Mouse (Mus musculus): Measurements from ENCODE around the gene Cabin1. TPM values are rescaled to one million over a fixed set of nuclear protein-coding genes. Genes with fewer than 3 reads are reported as not detected.

The Cabin1 gene
- polyA plus RNA-seq, 1 experiment, result 82.3 TPM

DNA sequence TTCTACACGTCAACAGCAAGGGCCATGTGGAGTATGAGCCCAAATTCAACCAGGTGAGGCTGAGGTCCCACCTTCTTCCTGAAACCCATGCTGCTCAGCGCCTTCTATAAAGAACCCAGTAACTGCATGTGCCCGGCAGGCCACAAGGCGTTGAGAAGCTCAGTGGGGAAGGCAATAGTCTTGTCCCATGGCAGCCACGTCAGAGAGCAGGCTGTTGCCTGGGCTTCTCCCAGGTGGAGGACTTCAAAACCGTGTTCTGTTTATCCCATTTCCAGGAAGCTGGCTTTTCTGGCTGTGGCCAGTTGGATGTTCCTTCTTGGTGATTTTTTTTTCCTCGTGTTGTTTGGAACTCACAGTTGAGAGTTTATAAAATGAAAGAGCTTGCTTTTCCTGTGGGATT is 153.7 kb downstream of the Cabin1 start:
- H3K27me3 ChIP-seq (ENCODE audit: control insufficient read depth, insufficient read depth, low read length), result no peaks in the 10 kb centered on the region
- no peak overlapping the region for H3K4me3 ChIP-seq (ENCODE audit: control insufficient read depth, insufficient read depth, low read length)
- no peaks in the 10 kb centered on the region for H3K36me3 ChIP-seq (ENCODE audit: control insufficient read depth, insufficient read depth, low read length)
- no peak for TF ChIP-seq CTCF (IDR thresholded peaks at IDR 0.05; ENCODE audit: borderline replicate concordance, control insufficient read depth, extremely low read depth, insufficient read depth, low read length, poor library complexity)
- TF ChIP-seq POLR2A (IDR thresholded peaks at IDR 0.05; ENCODE audit: control insufficient read depth, extremely low read depth, insufficient read depth, low read length, poor library complexity), result no peak
- H3K4me1 ChIP-seq (replicated peaks; ENCODE audit: control insufficient read depth, insufficient read depth, low read length), result no peaks in the 10 kb centered on the region; the same call in 1 of the 2 replicates
- WGBS, result 85% methylated on average over 7 of the region's 7 CpGs
- no peak overlapping the region for H3K27ac ChIP-seq (ENCODE audit: control insufficient read depth, insufficient read depth, low read length)
- DNase-seq, result no peak

DNA sequence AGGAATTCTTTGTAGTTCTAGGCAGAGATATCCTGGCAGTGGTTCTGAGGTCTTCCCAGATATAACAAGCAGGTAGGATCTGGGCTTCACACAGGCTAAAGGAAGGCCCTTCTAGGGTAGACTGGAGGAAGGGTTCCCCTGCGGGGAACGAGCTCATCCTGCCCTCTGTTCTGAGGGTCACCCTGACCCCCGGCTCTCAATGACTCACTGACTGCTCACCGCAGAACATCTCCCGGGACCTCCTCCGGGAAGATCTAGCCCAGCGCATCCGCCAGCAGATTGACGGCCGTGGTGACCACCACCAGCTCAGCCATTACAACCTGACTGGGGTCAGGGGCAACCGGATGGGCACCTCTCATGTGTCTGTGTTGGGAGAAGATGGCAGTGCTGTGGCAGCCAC is 155.2 kb downstream of the Cabin1 start:
- no peak for DNase-seq
- no peak for TF ChIP-seq POLR2A (IDR thresholded peaks at IDR 0.05; ENCODE audit: control insufficient read depth, extremely low read depth, insufficient read depth, low read length, poor library complexity)
- no peak for TF ChIP-seq CTCF (IDR thresholded peaks at IDR 0.05; ENCODE audit: borderline replicate concordance, control insufficient read depth, extremely low read depth, insufficient read depth, low read length, poor library complexity)
- Histone ChIP-seq H3K27me3 (ENCODE audit: control insufficient read depth, insufficient read depth, low read length) (no peaks in the 10 kb centered on the region), H3K4me1 (replicated peaks; ENCODE audit: control insufficient read depth, insufficient read depth, low read length) (peaks cover 5% of the 10 kb centered on the region; the same call in 1 of the 2 replicates), H3K4me3 (ENCODE audit: control insufficient read depth, insufficient read depth, low read length) (no peak overlapping the region), H3K27ac (ENCODE audit: control insufficient read depth, insufficient read depth, low read length) (no peak overlapping the region), H3K36me3 (ENCODE audit: control insufficient read depth, insufficient read depth, low read length) (no peaks in the 10 kb centered on the region)
- WGBS, result 95% methylated on average over 11 of the region's 11 CpGs

DNA sequence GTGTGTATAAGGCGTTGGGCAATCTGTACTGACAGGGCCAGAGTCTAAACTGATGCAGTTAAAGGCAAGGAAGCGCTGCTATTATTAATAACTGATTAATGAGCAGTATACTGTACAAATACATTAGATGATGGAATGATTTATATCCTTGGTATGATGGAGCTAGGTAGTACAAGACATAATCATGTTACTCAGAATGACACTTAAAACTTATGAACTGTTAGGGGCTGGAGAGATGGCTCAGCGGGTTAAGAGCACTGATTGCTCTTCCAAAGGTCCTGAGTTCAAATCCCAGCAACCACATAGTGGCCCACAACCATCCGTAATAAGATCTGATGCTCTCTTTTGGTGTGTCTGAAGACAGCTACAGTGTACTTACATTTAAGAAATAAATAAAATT is 156.9 kb downstream of the Cabin1 start:
- Histone ChIP-seq H3K4me1 (replicated peaks; ENCODE audit: control insufficient read depth, insufficient read depth, low read length) (peaks cover 5% of the 10 kb centered on the region; the same call in 1 of the 2 replicates), H3K27me3 (ENCODE audit: control insufficient read depth, insufficient read depth, low read length) (no peaks in the 10 kb centered on the region), H3K4me3 (ENCODE audit: control insufficient read depth, insufficient read depth, low read length) (no peak overlapping the region), H3K36me3 (ENCODE audit: control insufficient read depth, insufficient read depth, low read length) (no peaks in the 10 kb centered on the region), H3K27ac (ENCODE audit: control insufficient read depth, insufficient read depth, low read length) (no peak overlapping the region)
- TF ChIP-seq POLR2A (IDR thresholded peaks at IDR 0.05; ENCODE audit: control insufficient read depth, extremely low read depth, insufficient read depth, low read length, poor library complexity), result no peak
- no peak for TF ChIP-seq CTCF (IDR thresholded peaks at IDR 0.05; ENCODE audit: borderline replicate concordance, control insufficient read depth, extremely low read depth, insufficient read depth, low read length, poor library complexity)
- 97% methylated on average over 4 of the region's 4 CpGs for WGBS
- no peak for DNase-seq

DNA sequence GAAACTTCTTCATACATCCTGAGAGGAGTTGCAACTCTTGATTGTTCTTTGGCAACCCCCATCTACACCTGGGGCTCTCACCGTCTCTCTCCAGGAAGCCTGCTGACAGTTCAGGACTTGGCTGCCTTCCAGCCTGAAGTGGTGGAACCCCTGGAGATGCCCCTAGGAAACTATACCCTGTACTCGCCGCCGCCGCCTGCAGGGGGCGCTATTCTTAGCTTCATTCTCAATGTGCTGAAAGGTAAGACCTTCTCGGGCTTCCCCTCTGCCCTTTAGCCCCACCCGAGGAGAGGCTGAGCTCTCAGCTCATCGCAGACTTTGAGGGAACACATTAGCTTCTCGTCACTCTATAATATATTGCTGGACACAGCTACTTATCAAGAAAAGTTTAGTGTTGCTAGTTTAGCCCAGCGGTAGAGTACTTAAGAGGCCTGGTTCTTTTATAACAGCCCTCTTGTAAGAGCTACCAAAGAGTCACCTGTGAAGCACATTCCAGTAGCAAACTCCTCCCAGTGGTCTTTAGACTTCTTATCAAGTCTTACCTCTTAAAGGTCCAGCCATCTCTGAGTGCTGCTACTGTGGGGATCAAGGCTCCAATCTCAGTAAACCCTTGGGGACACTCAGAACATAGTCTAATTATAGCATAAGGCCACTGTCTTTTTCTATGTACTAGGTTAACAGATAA is 158.8 kb downstream of the Cabin1 start:
- WGBS, result 47% methylated on average over 11 of the region's 11 CpGs
- peak; percentile 28 for DNase-seq
- TF ChIP-seq POLR2A (IDR thresholded peaks at IDR 0.05; ENCODE audit: control insufficient read depth, extremely low read depth, insufficient read depth, low read length, poor library complexity) (no peak), CTCF (IDR thresholded peaks at IDR 0.05; ENCODE audit: borderline replicate concordance, control insufficient read depth, extremely low read depth, insufficient read depth, low read length, poor library complexity) (peak; percentile 81; the same call in 1 of the 2 replicates)

DNA sequence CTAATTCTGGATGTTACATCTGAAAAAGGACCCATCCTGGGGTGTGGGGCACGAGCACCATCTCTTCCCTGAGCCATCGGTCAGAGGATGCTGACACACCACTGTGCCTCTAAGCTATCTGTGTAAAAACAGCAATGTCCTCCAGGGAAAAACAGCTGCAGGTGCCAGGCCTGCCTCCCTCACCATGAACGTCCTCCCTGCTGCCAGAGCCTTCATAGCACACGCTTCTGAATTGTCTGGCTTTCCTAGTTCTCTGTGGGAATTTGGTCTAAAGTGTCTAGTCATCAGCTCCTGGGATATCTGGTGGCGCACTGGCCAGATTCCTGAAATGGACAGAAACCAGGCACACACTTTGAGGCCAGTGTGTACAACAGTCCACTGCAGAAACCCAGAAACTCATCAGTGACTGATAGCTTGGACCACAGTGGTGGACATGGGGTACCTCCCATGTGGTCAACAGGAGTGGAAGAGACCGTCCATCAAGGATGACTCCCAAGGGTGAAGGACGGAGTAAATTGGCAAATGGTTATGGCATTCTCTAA is 163.9 kb downstream of the Cabin1 start:
- 93% methylated on average over 7 of the region's 7 CpGs for WGBS
- Histone ChIP-seq H3K36me3 (ENCODE audit: control insufficient read depth, insufficient read depth, low read length) (no peaks in the 10 kb centered on the region), H3K4me1 (replicated peaks; ENCODE audit: control insufficient read depth, insufficient read depth, low read length) (0 out of 2 replicates have a peak, but pooled peaks cover 5% of the 10 kb centered on the region), H3K4me3 (ENCODE audit: control insufficient read depth, insufficient read depth, low read length) (no peak overlapping the region), H3K27me3 (ENCODE audit: control insufficient read depth, insufficient read depth, low read length) (no peaks in the 10 kb centered on the region), H3K27ac (ENCODE audit: control insufficient read depth, insufficient read depth, low read length) (no peak overlapping the region)
- no peak for DNase-seq
- TF ChIP-seq POLR2A (IDR thresholded peaks at IDR 0.05; ENCODE audit: control insufficient read depth, extremely low read depth, insufficient read depth, low read length, poor library complexity) (no peak), CTCF (IDR thresholded peaks at IDR 0.05; ENCODE audit: borderline replicate concordance, control insufficient read depth, extremely low read depth, insufficient read depth, low read length, poor library complexity) (no peak)

More for the DNA sequence above, 158.8 kb downstream of the Cabin1 start:
- Histone ChIP-seq H3K27ac (ENCODE audit: control insufficient read depth, insufficient read depth, low read length) (no peak overlapping the region), H3K4me3 (ENCODE audit: control insufficient read depth, insufficient read depth, low read length) (no peak overlapping the region), H3K36me3 (ENCODE audit: control insufficient read depth, insufficient read depth, low read length) (no peaks in the 10 kb centered on the region), H3K4me1 (replicated peaks; ENCODE audit: control insufficient read depth, insufficient read depth, low read length) (peaks cover 5% of the 10 kb centered on the region; the same call in 1 of the 2 replicates), H3K27me3 (ENCODE audit: control insufficient read depth, insufficient read depth, low read length) (no peaks in the 10 kb centered on the region)

Other genes starting within 250 kb of the Cabin1 start
- gene Snrpd3, start 246.8 kb downstream of the Cabin1 start, polyA plus RNA-seq (2012; rRNA removed), result 25.1 and 28.3 TPM in 2 replicates
- 77.0 and 80.5 TPM in 2 replicates for gene Gucd1, start 246.4 kb downstream of the Cabin1 start, polyA plus RNA-seq (2012; rRNA removed)
- 1.8 and 2.2 TPM in 2 replicates for gene Lrrc75b, start 204.0 kb downstream of the Cabin1 start, polyA plus RNA-seq (2012; rRNA removed)
- 5.6 and 6.9 TPM in 2 replicates for gene Ggt1, start 202.7 kb downstream of the Cabin1 start, polyA plus RNA-seq (2012; rRNA removed)
- gene Ggt5, start 175.0 kb downstream of the Cabin1 start, polyA plus RNA-seq (2012; rRNA removed), result 49.5 and 73.6 TPM in 2 replicates
- gene Susd2, start 120.3 kb downstream of the Cabin1 start, polyA plus RNA-seq (2012; rRNA removed), result 11.1 and 11.2 TPM in 2 replicates
- gene Ddt, start 9.1 kb upstream of the Cabin1 start, polyA plus RNA-seq (2012; rRNA removed), result 66.8 and 77.3 TPM in 2 replicates
- not detected in 2 replicates for gene Gm20441, start 16.6 kb upstream of the Cabin1 start, polyA plus RNA-seq (2012; rRNA removed)
- gene Gstt3, start 17.1 kb upstream of the Cabin1 start, polyA plus RNA-seq (2012; rRNA removed), result 7.7 and 8.6 TPM in 2 replicates
- 15.4 and 19.2 TPM in 2 replicates for gene Gstt1, start 34.2 kb upstream of the Cabin1 start, polyA plus RNA-seq (2012; rRNA removed)
- 0.19 and 0.26 TPM in 2 replicates for gene Gstt4, start 58.2 kb upstream of the Cabin1 start, polyA plus RNA-seq (2012; rRNA removed)
- 174 and 216 TPM in 2 replicates for gene Gstt2, start 73.1 kb upstream of the Cabin1 start, polyA plus RNA-seq (2012; rRNA removed)
- 1,833 and 2,007 TPM in 2 replicates for gene Mif, start 95.9 kb upstream of the Cabin1 start, polyA plus RNA-seq (2012; rRNA removed)
- 11.6 and 19.0 TPM in 2 replicates for gene Derl3, start 129.1 kb upstream of the Cabin1 start, polyA plus RNA-seq (2012; rRNA removed)
- 63.0 and 75.5 TPM in 2 replicates for gene Smarcb1, start 157.3 kb upstream of the Cabin1 start, polyA plus RNA-seq (2012; rRNA removed)
- 172 and 198 TPM in 2 replicates for gene Chchd10, start 168.8 kb upstream of the Cabin1 start, polyA plus RNA-seq (2012; rRNA removed)
- gene Mmp11, start 172.2 kb upstream of the Cabin1 start, polyA plus RNA-seq (2012; rRNA removed), result 7.5 and 9.3 TPM in 2 replicates
- gene Gm867, start 176.3 kb upstream of the Cabin1 start, polyA plus RNA-seq (2012; rRNA removed), result 0.42 TPM in 1 of 2 replicates, not detected in the other
- 3.1 and 4.8 TPM in 2 replicates for gene Vpreb3, start 178.7 kb upstream of the Cabin1 start, polyA plus RNA-seq (2012; rRNA removed)
- 4.0 and 4.3 TPM in 2 replicates for gene Gm5134, start 190.2 kb upstream of the Cabin1 start, polyA plus RNA-seq (2012; rRNA removed)

Data from thymus, adult 2 months (tissue).